Mouse (Mus musculus): ENCODE measurements around the gene Tmem202. TPM values are rescaled to one million over a fixed set of nuclear protein-coding genes. Genes with fewer than 3 reads are reported as not detected.

The Tmem202 gene
- total and polyA plus RNA-seq, 2 experiments from 2014 or later = 0.99 to 1.4 TPM

DNA sequence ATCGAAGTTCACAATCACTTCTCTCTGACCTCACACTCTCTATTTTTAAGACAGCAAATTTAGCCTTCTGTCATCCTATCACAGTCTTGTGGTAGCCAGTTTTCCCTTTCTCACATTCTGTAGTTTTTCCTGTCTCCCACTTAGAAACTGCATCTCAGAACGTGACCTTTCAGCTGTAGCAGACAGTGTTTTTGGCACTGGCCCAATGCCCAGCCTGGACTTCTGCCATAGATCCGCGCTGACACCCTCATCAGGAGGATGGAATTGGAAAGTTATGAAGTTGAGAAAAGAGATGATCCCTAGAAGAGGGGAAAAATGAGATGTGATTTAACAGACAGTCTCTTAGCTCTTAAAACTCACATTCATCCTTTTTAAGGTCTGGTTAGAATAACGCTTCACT lies 20.7 kb downstream of the Tmem202 start:
- ATAC-seq (ENCODE audit: low FRiP score) (no peak), DNase-seq (ENCODE audit: low spot score) (peak; percentile 41)
- Histone ChIP-seq H3K9ac (replicated peaks; ENCODE audit: low read length, poor library complexity, severe bottlenecking) (no peak overlapping the region), H3K36me3 (ENCODE audit: insufficient read depth, low read length) (no peaks in the 10 kb centered on the region), H3K27me3 (ENCODE audit: insufficient read depth, low read length) (no peaks in the 10 kb centered on the region), H3K4me2 (ENCODE audit: low read depth, low read length, poor library complexity, severe bottlenecking) (no peak overlapping the region), H3K27ac (ENCODE audit: low read depth, low read length) (no peak overlapping the region), H3K4me3 (ENCODE audit: low read depth, low read length) (no peak overlapping the region), H3K9me3 (ENCODE audit: low read length) (no peaks in the 10 kb centered on the region), H3K4me1 (ENCODE audit: insufficient read depth, low read length) (no peaks in the 10 kb centered on the region)
- WGBS = 76% methylated on average over 5 of the region's 5 CpGs
- TF ChIP-seq CTCF (IDR thresholded peaks at IDR 0.05) = no peak

DNA sequence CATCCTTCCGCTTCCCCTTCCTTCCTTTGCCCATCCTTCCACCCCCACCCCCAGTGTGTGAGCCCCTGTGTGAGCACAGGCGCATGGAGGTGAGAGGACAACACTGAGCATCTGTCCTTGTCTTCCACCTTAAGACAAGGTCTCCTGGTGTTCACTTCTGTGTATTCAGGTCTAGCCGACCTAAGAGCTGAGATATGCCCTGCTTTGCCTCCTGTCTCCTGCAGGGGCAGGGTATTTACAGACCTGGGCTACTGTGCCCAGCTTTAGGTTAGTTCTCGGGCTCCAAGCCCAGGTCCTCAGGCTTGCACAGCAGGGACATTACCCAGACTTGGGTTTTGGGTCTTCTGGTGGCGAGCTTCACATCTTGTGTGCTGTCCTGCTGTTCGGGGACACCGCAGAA lies 22.5 kb downstream of the Tmem202 start:
- Histone ChIP-seq H3K27me3 (ENCODE audit: insufficient read depth, low read length) (no peaks in the 10 kb centered on the region), H3K9me3 (ENCODE audit: low read length) (no peaks in the 10 kb centered on the region), H3K4me3 (ENCODE audit: low read depth, low read length) (no peak overlapping the region), H3K9ac (replicated peaks; ENCODE audit: low read length, poor library complexity, severe bottlenecking) (no peak overlapping the region), H3K4me2 (ENCODE audit: low read depth, low read length, poor library complexity, severe bottlenecking) (no peak overlapping the region), H3K4me1 (ENCODE audit: insufficient read depth, low read length) (no peaks in the 10 kb centered on the region), H3K36me3 (ENCODE audit: insufficient read depth, low read length) (no peaks in the 10 kb centered on the region), H3K27ac (ENCODE audit: low read depth, low read length) (no peak overlapping the region)
- no peak for DNase-seq (ENCODE audit: low spot score)
- 59% methylated on average over 7 of the region's 7 CpGs for WGBS
- ATAC-seq (ENCODE audit: low FRiP score) = no peak
- peak; percentile 19; the same call in 1 of the 2 replicates for TF ChIP-seq CTCF (IDR thresholded peaks at IDR 0.05)

DNA sequence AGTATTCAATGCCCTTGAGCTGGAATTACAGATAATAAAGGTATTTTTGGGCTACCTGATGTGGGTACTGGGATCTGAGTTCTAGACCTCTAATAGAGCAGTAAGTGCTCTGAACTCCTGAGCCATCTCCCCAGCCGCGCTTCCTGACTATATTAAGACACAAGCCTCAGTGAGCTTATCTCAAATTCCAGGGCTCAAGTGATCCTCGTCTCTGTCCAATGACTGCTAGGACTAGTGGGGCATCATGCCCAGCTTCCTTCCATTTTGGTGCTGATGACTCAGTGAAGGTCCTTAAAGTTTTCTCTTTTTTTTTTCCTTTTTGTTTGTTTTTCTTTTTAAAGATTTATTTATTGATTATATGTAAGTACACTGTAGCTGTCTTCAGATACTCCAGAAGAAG lies 24.6 kb downstream of the Tmem202 start:
- no peak for ATAC-seq (ENCODE audit: low FRiP score)
- Histone ChIP-seq H3K4me2 (ENCODE audit: low read depth, low read length, poor library complexity, severe bottlenecking) (no peak overlapping the region), H3K4me3 (ENCODE audit: low read depth, low read length) (no peak overlapping the region), H3K9me3 (ENCODE audit: low read length) (no peaks in the 10 kb centered on the region), H3K4me1 (ENCODE audit: insufficient read depth, low read length) (no peaks in the 10 kb centered on the region), H3K9ac (replicated peaks; ENCODE audit: low read length, poor library complexity, severe bottlenecking) (no peak overlapping the region), H3K27me3 (ENCODE audit: insufficient read depth, low read length) (no peaks in the 10 kb centered on the region), H3K27ac (ENCODE audit: low read depth, low read length) (no peak overlapping the region), H3K36me3 (ENCODE audit: insufficient read depth, low read length) (no peaks in the 10 kb centered on the region)
- no peak for TF ChIP-seq CTCF (IDR thresholded peaks at IDR 0.05)
- DNase-seq (ENCODE audit: low spot score) = no peak
- 68% methylated on average over 3 of the region's 3 CpGs for WGBS

DNA sequence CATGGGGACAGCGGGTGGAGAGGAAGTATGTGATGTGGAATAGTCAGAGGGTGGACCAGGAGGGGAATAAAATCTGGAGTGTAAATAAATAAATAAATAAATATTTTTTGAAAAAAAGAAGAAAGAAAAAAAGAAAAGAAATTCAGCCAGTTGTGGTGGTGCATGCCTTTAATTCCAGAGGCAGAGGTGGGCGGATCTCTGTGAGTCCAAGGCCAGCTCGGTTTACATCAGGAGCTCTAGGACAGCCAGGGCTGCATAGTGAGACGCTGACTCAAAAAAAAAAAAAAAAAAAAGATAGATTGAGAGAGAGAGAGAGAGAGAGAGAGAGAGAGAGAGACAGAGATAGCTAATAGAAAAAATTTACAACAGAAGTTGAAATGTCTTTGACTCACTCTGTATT lies 27.3 kb downstream of the Tmem202 start:
- H3K4me2 ChIP-seq (ENCODE audit: low read depth, low read length, poor library complexity, severe bottlenecking) = no peak overlapping the region
- H3K36me3 ChIP-seq (ENCODE audit: insufficient read depth, low read length) = no peaks in the 10 kb centered on the region
- no peak overlapping the region for H3K4me3 ChIP-seq (ENCODE audit: low read depth, low read length)
- WGBS = 47% methylated on average over 4 of the region's 4 CpGs
- no peak overlapping the region for H3K9ac ChIP-seq (replicated peaks; ENCODE audit: low read length, poor library complexity, severe bottlenecking)
- TF ChIP-seq CTCF (IDR thresholded peaks at IDR 0.05) = no peak
- H3K9me3 ChIP-seq (ENCODE audit: low read length) = no peaks in the 10 kb centered on the region
- H3K4me1 ChIP-seq (ENCODE audit: insufficient read depth, low read length) = no peaks in the 10 kb centered on the region
- H3K27ac ChIP-seq (ENCODE audit: low read depth, low read length) = no peak overlapping the region
- ATAC-seq (ENCODE audit: low FRiP score) (no peak), DNase-seq (ENCODE audit: low spot score) (no peak)
- H3K27me3 ChIP-seq (ENCODE audit: insufficient read depth, low read length) = no peaks in the 10 kb centered on the region

DNA sequence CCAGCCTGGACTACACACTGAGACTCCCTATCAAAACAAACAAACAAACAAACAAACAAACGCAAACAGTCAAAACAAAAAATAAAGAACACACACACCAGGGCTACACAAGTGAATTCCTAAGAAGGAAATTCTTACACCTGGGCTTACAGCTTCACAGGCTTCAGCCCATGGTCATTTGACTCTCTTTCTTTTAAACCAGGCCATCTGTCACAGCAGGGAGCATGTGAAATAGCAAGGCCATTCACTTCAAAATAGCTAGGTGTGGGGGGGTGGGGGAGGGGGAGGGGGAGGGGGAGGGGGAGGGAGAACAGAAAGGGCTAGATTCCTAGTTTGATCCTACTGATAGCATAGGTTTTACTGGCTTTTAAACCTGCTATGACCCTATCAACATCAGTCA lies 31.5 kb downstream of the Tmem202 start:
- DNase-seq (ENCODE audit: low spot score) = no peak
- no peak overlapping the region for H3K27ac ChIP-seq (ENCODE audit: low read depth, low read length)
- no peaks in the 10 kb centered on the region for H3K27me3 ChIP-seq (ENCODE audit: insufficient read depth, low read length)
- no peaks in the 10 kb centered on the region for H3K4me1 ChIP-seq (ENCODE audit: insufficient read depth, low read length)
- ATAC-seq (ENCODE audit: low FRiP score) = no peak
- H3K4me2 ChIP-seq (ENCODE audit: low read depth, low read length, poor library complexity, severe bottlenecking) = no peak overlapping the region
- H3K9me3 ChIP-seq (ENCODE audit: low read length) = no peaks in the 10 kb centered on the region
- no peaks in the 10 kb centered on the region for H3K36me3 ChIP-seq (ENCODE audit: insufficient read depth, low read length)
- 74% methylated on average over 1 of the region's 1 CpGs for WGBS
- no peak for TF ChIP-seq CTCF (IDR thresholded peaks at IDR 0.05)
- H3K9ac ChIP-seq (replicated peaks; ENCODE audit: low read length, poor library complexity, severe bottlenecking) = no peak overlapping the region
- H3K4me3 ChIP-seq (ENCODE audit: low read depth, low read length) = no peak overlapping the region

DNA sequence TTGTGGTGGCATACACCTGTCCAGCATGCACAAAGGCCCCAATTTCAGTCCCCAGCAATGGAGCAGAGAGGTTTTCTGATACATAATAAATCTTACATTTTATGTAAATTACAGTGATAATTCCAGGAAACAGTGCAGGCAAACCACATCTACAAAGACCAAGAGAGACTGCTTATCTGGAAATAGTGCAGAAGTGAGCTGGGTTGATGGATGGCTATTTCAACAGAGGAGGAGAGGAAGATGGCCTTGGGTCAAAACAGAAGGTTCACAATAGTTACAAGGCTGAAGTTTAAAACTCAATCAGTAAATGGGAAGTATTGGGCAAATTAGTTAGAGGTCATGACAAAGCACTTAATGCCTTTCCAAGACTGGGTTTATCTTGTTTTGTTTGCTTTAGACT lies 52.3 kb downstream of the Tmem202 start:
- Histone ChIP-seq H3K36me3 (ENCODE audit: insufficient read depth, low read length) (no peaks in the 10 kb centered on the region), H3K27me3 (ENCODE audit: insufficient read depth, low read length) (no peaks in the 10 kb centered on the region), H3K27ac (ENCODE audit: low read depth, low read length) (peak overlapping the region; percentile 98), H3K4me2 (ENCODE audit: low read depth, low read length, poor library complexity, severe bottlenecking) (peak overlapping the region; percentile 56), H3K9me3 (ENCODE audit: low read length) (no peaks in the 10 kb centered on the region), H3K4me1 (ENCODE audit: insufficient read depth, low read length) (no peaks in the 10 kb centered on the region), H3K9ac (replicated peaks; ENCODE audit: low read length, poor library complexity, severe bottlenecking) (peak overlapping the region; percentile 98), H3K4me3 (ENCODE audit: low read depth, low read length) (peak overlapping the region; percentile 100)
- no peak for TF ChIP-seq CTCF (IDR thresholded peaks at IDR 0.05)
- no peak for ATAC-seq (ENCODE audit: low FRiP score)
- DNase-seq (ENCODE audit: low spot score) = no peak

Data from midbrain, postnatal 0 days (tissue).